Mouse (Mus musculus) small intestine, adult 2 months (tissue): ENCODE data around the gene Rasgef1b. TPM values are rescaled to one million over a fixed set of nuclear protein-coding genes. Genes with fewer than 3 reads are reported as not detected.

ENCODE experiments used
- H3K27ac ChIP-seq: fragments of 200-500 bp; 2 replicates; pipeline ENCODE4 v1.5.1; 2012; ENCODE audit warnings: low read depth, low read length, control low read depth, inconsistent platforms; ENCODE audit not compliant: insufficient read depth
- H3K27me3 ChIP-seq: fragments of 200-500 bp; 2 replicates; pipeline ENCODE4 v1.6.1; 2012; ENCODE audit warnings: mild to moderate bottlenecking, moderate library complexity, low read length, inconsistent platforms; ENCODE audit not compliant: control insufficient read depth, insufficient read depth
- H3K36me3 ChIP-seq: fragments of 200-500 bp; 2 replicates; pipeline ENCODE4 v1.6.1; 2012; ENCODE audit warnings: mild to moderate bottlenecking, low read length, control low read depth, inconsistent platforms; ENCODE audit not compliant: control insufficient read depth, insufficient read depth
- H3K4me1 ChIP-seq: fragments of 200-500 bp; 2 replicates; pipeline ENCODE4 v1.6.1; 2012; ENCODE audit warnings: low read length, inconsistent platforms, mixed read lengths; ENCODE audit not compliant: control insufficient read depth, insufficient read depth, insufficient read length
- H3K4me3 ChIP-seq: fragments of 200-500 bp; 2 replicates; pipeline ENCODE4 v1.5.1; 2012; ENCODE audit warnings: low read depth, mild to moderate bottlenecking, control low read depth, inconsistent platforms, low read length, moderate library complexity
- CTCF ChIP-seq: fragments of 200-500 bp; IDR thresholded peaks from 2 replicates; pipeline ENCODE4 v1.5.1; 2012; ENCODE audit warnings: low read depth, mild to moderate bottlenecking, control low read depth, inconsistent platforms, low read length, moderate library complexity, mixed read lengths; ENCODE audit not compliant: insufficient replicate concordance, insufficient read length; ENCODE audit errors: extremely low read depth
- POLR2A ChIP-seq: fragments of 200-500 bp; IDR thresholded peaks from 2 replicates; pipeline ENCODE4 v1.6.1; 2012; ENCODE audit warnings: low read depth, mild to moderate bottlenecking, control low read depth, inconsistent platforms, low read length, moderate library complexity
- WGBS: fragments of 180-500 bp; shearing (Covaris S2); methylation state at CpG from one replicate; pipeline ENCODE4 v1.1.7; 2018; 5-methylcytosine and 5-hydroxymethylcytosine counted together
- polyA plus RNA-seq: library from polyadenylated mRNA; depleted of rRNA; stranded (reverse); fragments of >200 nt; gene quantifications from 2 replicates; pipeline ENCODE4 v1.2.3, GENCODE M21; 2012

The Rasgef1b gene
- polyA plus RNA-seq, 1 experiment = 16.2 TPM

DNA sequence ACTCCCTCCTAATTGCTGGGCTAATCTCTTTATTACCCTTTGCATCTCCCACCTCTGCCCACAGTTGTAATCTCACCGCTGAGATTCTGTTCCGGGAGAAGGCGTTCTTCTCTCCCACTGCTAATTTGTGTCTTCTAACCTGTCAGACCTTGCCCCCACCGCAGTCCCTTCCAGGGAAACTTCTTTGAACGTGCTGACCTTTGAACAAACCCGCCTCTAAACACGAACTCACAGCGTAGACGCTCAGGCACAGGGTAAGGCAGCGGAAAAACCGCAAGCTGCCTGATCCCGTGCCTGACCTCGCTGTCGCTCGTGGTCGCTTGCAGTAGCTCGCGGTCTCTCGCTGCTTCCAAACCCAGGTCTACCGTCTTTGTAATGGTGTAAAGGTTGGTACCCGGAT, 312.0 kb downstream of the Rasgef1b start:
- Histone ChIP-seq H3K36me3 (no peaks in the 10 kb centered on the region), H3K4me3 (peak overlapping the region; percentile 40), H3K4me1 (peaks cover 24% of the 10 kb centered on the region), H3K27me3 (no peaks in the 10 kb centered on the region), H3K27ac (no peak overlapping the region)
- WGBS = 32% methylated on average over 21 of the region's 21 CpGs
- TF ChIP-seq POLR2A (no peak), CTCF (no peak)

DNA sequence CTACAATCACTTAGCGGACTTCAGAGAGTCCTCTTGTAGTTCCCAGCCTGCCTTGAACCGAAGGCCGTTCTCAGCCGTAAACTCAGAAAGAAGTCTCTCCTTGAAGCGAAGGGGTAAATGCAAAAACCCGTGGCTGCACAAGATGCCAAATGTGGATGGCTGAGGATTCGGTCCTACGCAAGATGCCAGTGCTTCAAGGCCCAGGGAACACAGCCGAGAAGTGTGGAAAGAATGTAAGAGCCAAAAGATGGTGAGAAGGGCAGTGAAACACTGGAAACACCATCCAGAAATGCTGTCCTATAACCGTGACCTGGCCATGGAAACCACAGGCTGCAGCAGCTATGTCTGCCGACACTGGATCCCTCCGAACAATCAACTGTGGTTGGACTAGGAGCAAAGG, 313.2 kb downstream of the Rasgef1b start:
- WGBS = 96% methylated on average over 12 of the region's 12 CpGs
- no peaks in the 10 kb centered on the region for H3K27me3 ChIP-seq
- H3K27ac ChIP-seq = no peak overlapping the region
- peaks cover 24% of the 10 kb centered on the region for H3K4me1 ChIP-seq
- no peak for TF ChIP-seq POLR2A
- 0 out of 2 replicates have a peak, but pooled peaks have one; percentile 5 for TF ChIP-seq CTCF
- H3K36me3 ChIP-seq = no peaks in the 10 kb centered on the region
- H3K4me3 ChIP-seq = no peak overlapping the region

DNA sequence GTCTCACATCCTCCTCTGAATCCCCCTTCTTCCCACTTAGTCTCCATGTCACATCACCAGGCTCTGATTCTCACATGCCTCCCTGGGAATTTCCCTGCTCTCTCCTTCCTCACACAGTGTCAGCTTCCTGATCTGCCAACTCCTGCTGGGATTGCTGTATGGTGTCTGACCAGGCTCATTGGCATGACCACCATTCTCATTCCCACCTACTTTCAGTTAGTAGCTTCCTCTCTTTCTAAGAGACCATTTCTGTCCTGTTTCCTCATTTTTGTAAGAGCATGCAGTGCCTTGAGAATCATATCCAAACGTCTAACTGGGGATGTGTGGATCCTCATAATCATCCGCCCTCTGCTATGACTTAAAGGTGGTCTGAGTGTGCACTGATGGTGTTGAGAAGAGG, 313.8 kb downstream of the Rasgef1b start:
- no peak overlapping the region for H3K4me3 ChIP-seq
- H3K27me3 ChIP-seq = no peaks in the 10 kb centered on the region
- TF ChIP-seq CTCF = no peak
- no peak for TF ChIP-seq POLR2A
- H3K4me1 ChIP-seq = peaks cover 23% of the 10 kb centered on the region
- H3K36me3 ChIP-seq = no peaks in the 10 kb centered on the region
- 69% methylated on average over 2 of the region's 2 CpGs for WGBS
- H3K27ac ChIP-seq = peak overlapping the region; percentile 39; the same call in 1 of the 2 replicates

DNA sequence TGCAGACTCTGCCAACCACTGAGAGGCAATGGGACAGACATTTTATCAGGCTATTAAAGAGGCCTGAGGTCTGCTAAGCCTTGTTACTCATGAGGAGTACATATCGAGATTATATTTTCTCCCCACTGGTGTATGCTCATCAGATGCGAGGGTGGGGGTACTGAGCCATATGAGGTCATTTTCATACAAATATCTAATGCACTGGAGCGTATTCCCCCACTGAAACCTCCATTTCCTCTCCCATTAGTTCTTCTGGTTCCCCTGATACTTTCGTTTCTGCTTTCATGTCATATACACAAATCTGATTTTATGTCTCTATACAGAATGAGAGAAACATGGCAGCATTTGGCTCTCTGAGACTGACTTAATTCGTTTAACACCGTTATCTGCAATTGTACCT, 314.6 kb downstream of the Rasgef1b start:
- Histone ChIP-seq H3K27ac (peak overlapping the region; percentile 66), H3K4me1 (peaks cover 19% of the 10 kb centered on the region), H3K36me3 (no peaks in the 10 kb centered on the region), H3K27me3 (no peaks in the 10 kb centered on the region), H3K4me3 (no peak overlapping the region)
- WGBS = 71% methylated on average over 6 of the region's 6 CpGs
- no peak for TF ChIP-seq POLR2A
- no peak for TF ChIP-seq CTCF

DNA sequence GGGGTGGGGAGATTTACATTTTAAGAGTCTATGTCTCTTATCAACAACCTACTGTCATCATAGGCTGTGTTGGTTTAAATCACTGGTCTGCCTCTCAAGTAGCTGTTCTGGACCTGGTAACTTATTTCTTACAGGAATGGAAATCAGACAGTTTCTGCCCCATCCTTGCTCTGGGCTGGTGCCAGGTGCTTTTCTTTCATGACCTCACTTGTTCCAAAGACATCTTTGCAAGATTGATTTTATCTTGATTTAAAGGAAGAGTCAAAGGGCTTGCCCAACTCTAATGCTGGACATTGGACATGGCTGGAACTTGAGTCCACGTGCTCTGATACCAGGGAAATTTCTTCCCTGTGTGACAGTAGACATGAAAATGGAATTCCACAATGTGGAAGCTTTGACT, 315.0 kb downstream of the Rasgef1b start:
- no peaks in the 10 kb centered on the region for H3K36me3 ChIP-seq
- WGBS = 62% methylated on average over 1 of the region's 1 CpGs
- no peak for TF ChIP-seq CTCF
- TF ChIP-seq POLR2A = no peak
- H3K27ac ChIP-seq = peak overlapping the region; percentile 66
- no peaks in the 10 kb centered on the region for H3K27me3 ChIP-seq
- peaks cover 16% of the 10 kb centered on the region for H3K4me1 ChIP-seq
- H3K4me3 ChIP-seq = no peak overlapping the region

DNA sequence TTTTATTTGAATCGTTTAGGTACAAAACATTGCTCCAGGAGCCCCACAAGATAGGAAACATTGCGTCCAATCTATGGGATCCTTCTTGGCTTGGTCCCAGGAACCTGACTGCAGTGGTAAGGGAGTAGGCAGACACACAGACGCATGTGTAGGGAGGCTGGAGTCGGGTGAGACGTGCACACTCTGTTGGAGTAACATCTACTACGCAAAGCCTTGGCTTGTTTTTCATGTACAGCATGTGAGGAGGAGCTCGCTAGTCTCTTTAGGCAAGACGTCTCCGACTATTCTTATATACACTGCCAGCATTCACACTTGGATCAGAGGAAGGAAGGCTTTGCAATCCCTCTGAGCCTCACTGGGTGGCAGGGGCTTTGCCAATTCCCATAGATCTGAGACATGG, 315.5 kb downstream of the Rasgef1b start:
- no peaks in the 10 kb centered on the region for H3K27me3 ChIP-seq
- TF ChIP-seq CTCF = no peak
- no peak for TF ChIP-seq POLR2A
- H3K4me3 ChIP-seq = no peak overlapping the region
- H3K27ac ChIP-seq = peak overlapping the region; percentile 66; the same call in 1 of the 2 replicates
- no peaks in the 10 kb centered on the region for H3K36me3 ChIP-seq
- peaks cover 16% of the 10 kb centered on the region for H3K4me1 ChIP-seq
- 93% methylated on average over 9 of the region's 9 CpGs for WGBS

DNA sequence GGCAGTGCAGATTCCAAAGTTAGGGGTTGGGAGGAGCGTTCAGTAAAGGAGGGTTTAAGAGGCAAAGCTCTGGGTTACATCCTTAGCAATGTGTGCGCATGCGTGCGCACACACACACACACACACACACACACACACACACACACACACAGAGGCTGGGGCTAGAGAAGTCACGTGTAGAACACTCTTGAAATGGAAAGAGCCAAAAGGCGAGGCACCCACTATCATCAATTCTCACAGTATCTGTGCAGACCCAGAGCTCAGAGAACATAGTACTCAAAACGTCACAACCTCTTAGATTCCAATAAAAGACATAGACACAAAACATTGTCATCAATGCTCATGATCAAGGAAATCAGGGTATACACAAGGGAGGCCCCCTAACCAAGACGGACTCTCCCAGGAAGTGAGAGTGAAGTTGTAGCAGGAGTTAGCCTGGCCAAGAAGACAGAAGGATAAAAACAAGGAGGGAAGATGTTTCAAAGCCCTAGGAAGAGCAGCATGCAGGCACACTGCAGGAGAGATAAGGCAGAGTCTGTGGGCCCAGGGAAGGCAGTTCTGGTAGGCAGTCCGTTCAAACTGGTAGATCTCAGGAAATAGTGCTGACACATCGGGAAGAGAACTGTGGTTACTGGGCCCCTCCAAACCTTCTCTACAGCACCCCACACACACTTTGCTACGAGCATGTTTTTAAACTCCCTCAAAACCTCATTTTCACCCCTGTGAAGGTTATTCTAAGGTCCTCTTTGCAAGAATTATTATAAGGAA, 324.3 kb downstream of the Rasgef1b start:
- TF ChIP-seq POLR2A (no peak), CTCF (no peak)
- no peaks in the 10 kb centered on the region for H3K27me3 ChIP-seq
- no peak overlapping the region for H3K4me3 ChIP-seq
- H3K27ac ChIP-seq = no peak overlapping the region
- no peaks in the 10 kb centered on the region for H3K36me3 ChIP-seq
- WGBS = 82% methylated on average over 11 of the region's 11 CpGs
- peaks cover 10% of the 10 kb centered on the region; the same call in 1 of the 2 replicates for H3K4me1 ChIP-seq

DNA sequence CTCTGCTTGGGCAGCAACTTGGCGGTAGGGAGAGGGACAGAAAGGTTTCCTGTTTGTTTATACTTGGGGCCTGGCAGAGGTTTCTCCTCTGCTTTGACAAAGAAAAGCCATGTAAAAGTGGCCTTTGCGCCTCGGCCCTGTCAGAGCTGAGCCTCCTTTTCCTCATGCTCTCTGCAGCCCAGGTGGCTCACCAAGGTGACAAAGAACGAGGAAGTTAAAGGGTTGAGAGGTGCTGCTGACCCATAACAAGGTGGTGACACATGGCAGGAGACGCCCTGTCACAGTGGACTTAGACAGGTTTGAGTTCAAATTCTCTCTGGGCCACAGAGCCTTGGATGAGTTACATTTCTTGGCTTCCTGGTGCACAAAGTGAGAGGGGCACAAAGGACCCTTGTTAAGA, 325.5 kb downstream of the Rasgef1b start:
- peak overlapping the region; percentile 61 for H3K27ac ChIP-seq
- H3K4me3 ChIP-seq = no peak overlapping the region
- peaks cover 15% of the 10 kb centered on the region; the same call in 1 of the 2 replicates for H3K4me1 ChIP-seq
- no peak for TF ChIP-seq CTCF
- TF ChIP-seq POLR2A = no peak
- 37% methylated on average over 5 of the region's 5 CpGs for WGBS
- H3K36me3 ChIP-seq = no peaks in the 10 kb centered on the region
- H3K27me3 ChIP-seq = no peaks in the 10 kb centered on the region
